Mouse (Mus musculus) thymus, adult 2 months (tissue): ENCODE results near the gene Traip. TPM values are rescaled to one million over a fixed set of nuclear protein-coding genes. Genes with fewer than 3 reads are reported as not detected.

ENCODE experiments used
- DNase-seq: peaks from one replicate; pipeline ENCODE4 v3.0.0; 2021
- H3K27ac ChIP-seq: fragments of 200-500 bp; 2 replicates; pipeline ENCODE4 v1.5.1; 2012; ENCODE audit warnings: low read length, control low read depth; ENCODE audit not compliant: control insufficient read depth, insufficient read depth
- H3K27me3 ChIP-seq: fragments of 200-500 bp; 2 replicates; pipeline ENCODE4 v1.6.1; 2012; ENCODE audit warnings: mild to moderate bottlenecking, low read length, moderate library complexity, mixed read lengths; ENCODE audit not compliant: control insufficient read depth, insufficient read depth
- H3K36me3 ChIP-seq: fragments of 200-500 bp; 2 replicates; pipeline ENCODE4 v1.6.1; 2012; ENCODE audit warnings: mild to moderate bottlenecking, low read length, moderate library complexity; ENCODE audit not compliant: control insufficient read depth, insufficient read depth
- H3K4me1 ChIP-seq: fragments of 200-500 bp; replicated peaks from 2 replicates; pipeline ENCODE4 v1.6.1; 2012; ENCODE audit warnings: low read length; ENCODE audit not compliant: control insufficient read depth, insufficient read depth
- H3K4me3 ChIP-seq: fragments of 200-500 bp; 2 replicates; pipeline ENCODE4 v1.5.1; 2012; ENCODE audit warnings: mild to moderate bottlenecking, low read length, control low read depth, moderate library complexity; ENCODE audit not compliant: control insufficient read depth, insufficient read depth
- CTCF ChIP-seq: fragments of 200-500 bp; IDR thresholded peaks from 2 replicates; pipeline ENCODE4 v1.5.1; 2012; ENCODE audit warnings: mild to moderate bottlenecking, control low read depth, low read length, moderate library complexity, borderline replicate concordance; ENCODE audit not compliant: control insufficient read depth, poor library complexity, insufficient read depth; ENCODE audit errors: extremely low read depth
- POLR2A ChIP-seq: fragments of 200-500 bp; IDR thresholded peaks from 2 replicates; pipeline ENCODE4 v1.6.1; 2012; ENCODE audit warnings: mild to moderate bottlenecking, low read length, control low read depth, moderate library complexity; ENCODE audit not compliant: control insufficient read depth, poor library complexity, insufficient read depth; ENCODE audit errors: extremely low read depth
- WGBS: fragments of 180-500 bp; shearing (Covaris S2); methylation state at CpG from one replicate; pipeline ENCODE4 v1.1.7; 2018; 5-methylcytosine and 5-hydroxymethylcytosine counted together
- polyA plus RNA-seq: library from polyadenylated mRNA; depleted of rRNA; stranded (reverse); fragments of >200 nt; gene quantifications from 2 replicates; pipeline ENCODE4 v1.2.3, GENCODE M21; 2012

Gene Traip
- polyA plus RNA-seq, 1 experiment, result 9.2 TPM

GRCm38 (mm10) chr9:107960928-107961327, 11.0 kb downstream of the Traip start:
- no peaks in the 10 kb centered on the region for H3K4me1 ChIP-seq
- DNase-seq, result no peak
- peaks cover 9% of the 10 kb centered on the region; the same call in 1 of the 2 replicates for H3K36me3 ChIP-seq
- no peak overlapping the region for H3K4me3 ChIP-seq
- no peaks in the 10 kb centered on the region for H3K27me3 ChIP-seq
- H3K27ac ChIP-seq, result no peak overlapping the region
- TF ChIP-seq CTCF (no peak), POLR2A (no peak)
- WGBS, result 58% methylated on average over 4 of the region's 4 CpGs

DNA sequence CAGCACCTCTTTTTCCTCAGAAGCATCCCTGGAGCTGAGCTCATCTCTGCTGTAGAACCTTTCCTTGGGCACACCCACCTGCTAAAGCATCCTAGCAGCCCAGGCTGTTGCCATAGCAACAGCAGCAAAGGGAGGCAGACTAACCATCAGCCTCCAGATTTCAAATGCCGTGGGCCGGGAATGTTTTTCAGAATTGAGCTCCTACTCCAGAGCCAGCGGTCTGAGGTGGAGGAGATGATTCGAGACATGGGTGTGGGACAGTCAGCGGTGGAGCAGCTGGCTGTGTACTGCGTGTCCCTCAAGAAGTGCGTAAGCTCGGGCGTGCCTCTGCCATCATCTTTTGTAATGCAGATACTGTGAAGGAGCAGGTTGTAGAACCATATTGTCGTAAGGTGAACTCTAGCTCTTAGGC, 11.4 kb downstream of the Traip start:
- no peak overlapping the region for H3K27ac ChIP-seq
- TF ChIP-seq CTCF (no peak), POLR2A (no peak)
- H3K4me3 ChIP-seq, result no peak overlapping the region
- WGBS, result 96% methylated on average over 10 of the region's 10 CpGs
- H3K27me3 ChIP-seq, result no peaks in the 10 kb centered on the region
- H3K36me3 ChIP-seq, result peaks cover 9% of the 10 kb centered on the region; the same call in 1 of the 2 replicates
- no peaks in the 10 kb centered on the region for H3K4me1 ChIP-seq
- DNase-seq, result no peak

DNA sequence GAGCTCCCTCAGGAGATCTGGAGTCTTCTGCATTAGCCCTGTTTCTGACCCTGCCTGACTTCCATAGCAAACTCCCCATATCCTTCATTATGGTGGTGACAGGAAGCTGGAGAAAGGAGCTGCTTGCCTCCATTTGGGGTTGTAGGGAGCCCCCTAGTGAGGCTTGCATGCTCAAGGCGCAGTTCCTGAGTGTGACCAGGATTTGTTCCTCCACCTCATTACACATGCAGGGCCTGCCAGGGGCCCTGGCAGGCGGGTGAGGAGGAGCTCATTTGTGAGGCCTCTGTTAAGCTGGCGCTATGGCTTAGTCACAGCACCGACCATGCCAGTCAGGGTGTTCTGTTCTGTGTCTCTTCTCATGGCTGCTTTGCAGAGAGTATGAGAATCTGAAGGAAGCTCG, 11.9 kb downstream of the Traip start:
- no peak for DNase-seq
- no peak overlapping the region for H3K4me3 ChIP-seq
- H3K27ac ChIP-seq, result no peak overlapping the region
- peaks cover 9% of the 10 kb centered on the region; the same call in 1 of the 2 replicates for H3K36me3 ChIP-seq
- 81% methylated on average over 5 of the region's 5 CpGs for WGBS
- no peak for TF ChIP-seq CTCF
- TF ChIP-seq POLR2A, result no peak
- H3K4me1 ChIP-seq, result no peaks in the 10 kb centered on the region
- no peaks in the 10 kb centered on the region for H3K27me3 ChIP-seq

GRCm38 (mm10) chr9:107962916-107963315, 13.0 kb downstream of the Traip start:
- no peak overlapping the region for H3K4me3 ChIP-seq
- no peaks in the 10 kb centered on the region; the same call in 1 of the 2 replicates for H3K36me3 ChIP-seq
- no peak for TF ChIP-seq POLR2A
- TF ChIP-seq CTCF, result no peak
- 97% methylated on average over 9 of the region's 9 CpGs for WGBS
- H3K4me1 ChIP-seq, result no peaks in the 10 kb centered on the region
- no peaks in the 10 kb centered on the region for H3K27me3 ChIP-seq
- no peak for DNase-seq
- H3K27ac ChIP-seq, result no peak overlapping the region

DNA sequence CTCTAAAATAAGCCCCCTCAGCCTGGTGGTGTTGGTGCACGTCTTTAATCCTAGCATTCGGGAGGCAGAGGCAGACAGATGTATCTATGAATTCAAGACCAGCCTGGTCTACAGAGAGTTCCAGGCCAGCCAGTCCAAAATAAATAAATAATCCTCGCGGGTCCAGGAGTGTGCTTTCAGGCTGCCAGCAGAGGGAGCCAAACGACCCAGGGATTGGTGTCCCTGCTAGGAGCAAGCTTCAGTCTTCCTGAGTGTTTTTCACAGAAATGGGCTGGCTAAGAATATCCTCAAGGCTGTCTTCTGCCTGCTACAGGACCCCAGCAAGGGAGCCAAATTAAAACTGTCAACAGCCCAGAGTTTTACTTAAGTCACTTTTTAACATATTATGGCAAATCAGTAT, 13.8 kb downstream of the Traip start:
- no peaks in the 10 kb centered on the region for H3K27me3 ChIP-seq
- no peaks in the 10 kb centered on the region for H3K4me1 ChIP-seq
- DNase-seq, result peak; percentile 66
- no peak overlapping the region for H3K27ac ChIP-seq
- H3K4me3 ChIP-seq, result no peak overlapping the region
- TF ChIP-seq CTCF, result peak; percentile 81; the same call in 1 of the 2 replicates
- TF ChIP-seq POLR2A, result no peak
- no peaks in the 10 kb centered on the region for H3K36me3 ChIP-seq
- 17% methylated on average over 5 of the region's 5 CpGs for WGBS

DNA sequence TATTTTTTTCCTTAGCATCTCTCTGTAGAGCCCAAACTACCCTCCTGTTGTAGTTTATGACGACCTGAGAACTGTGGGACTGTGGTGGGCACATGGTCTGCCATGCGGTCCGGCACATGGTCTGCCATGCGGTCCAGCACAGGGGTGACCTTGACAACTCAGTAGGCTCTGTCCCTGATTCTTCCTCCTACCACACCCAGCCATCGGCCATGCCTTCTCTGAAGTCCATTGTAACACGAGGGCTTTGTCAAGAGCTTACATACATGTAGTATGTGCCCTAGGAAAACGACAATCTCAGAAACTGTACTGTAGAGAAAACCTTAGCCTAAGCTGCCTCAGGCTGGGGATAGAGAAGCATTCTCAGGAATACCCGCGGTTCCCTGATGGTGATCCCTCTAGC, 14.7 kb downstream of the Traip start:
- 98% methylated on average over 9 of the region's 9 CpGs for WGBS
- no peaks in the 10 kb centered on the region for H3K27me3 ChIP-seq
- H3K36me3 ChIP-seq, result no peaks in the 10 kb centered on the region
- no peak for TF ChIP-seq POLR2A
- TF ChIP-seq CTCF, result no peak
- DNase-seq, result no peak
- H3K4me3 ChIP-seq, result no peak overlapping the region
- no peaks in the 10 kb centered on the region for H3K4me1 ChIP-seq
- H3K27ac ChIP-seq, result no peak overlapping the region

DNA sequence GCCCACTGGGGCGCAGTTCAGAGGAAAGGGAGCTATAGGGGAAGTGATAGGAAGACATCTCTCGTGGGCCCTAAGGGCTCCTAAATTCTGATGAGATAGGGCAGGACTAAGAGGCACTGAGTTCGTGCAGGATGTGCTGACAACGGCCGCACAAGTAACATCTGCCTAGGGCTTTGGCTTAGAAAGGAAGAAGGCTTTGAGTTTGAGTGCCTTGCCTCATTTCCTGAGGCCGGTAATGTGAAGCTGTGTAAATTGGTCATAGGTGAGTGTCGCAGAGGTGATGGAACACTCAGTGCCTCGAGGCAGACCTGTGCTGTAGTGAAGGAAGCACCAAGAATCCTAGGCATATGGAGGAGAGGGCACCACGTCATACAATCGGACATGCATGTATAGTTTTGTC, 16.7 kb downstream of the Traip start:
- Histone ChIP-seq H3K4me3 (no peak overlapping the region), H3K36me3 (no peaks in the 10 kb centered on the region), H3K4me1 (peaks cover 2% of the 10 kb centered on the region; the same call in 1 of the 2 replicates), H3K27ac (no peak overlapping the region), H3K27me3 (no peaks in the 10 kb centered on the region)
- no peak for DNase-seq
- 53% methylated on average over 10 of the region's 10 CpGs for WGBS
- no peak for TF ChIP-seq POLR2A
- no peak for TF ChIP-seq CTCF
